Mouse (Mus musculus): Measurements from ENCODE around the gene Gsdme.
A peak's percentile ranks its signal among the peaks of the same experiment; 100 is the strongest.

Gene Gsdme

DNA sequence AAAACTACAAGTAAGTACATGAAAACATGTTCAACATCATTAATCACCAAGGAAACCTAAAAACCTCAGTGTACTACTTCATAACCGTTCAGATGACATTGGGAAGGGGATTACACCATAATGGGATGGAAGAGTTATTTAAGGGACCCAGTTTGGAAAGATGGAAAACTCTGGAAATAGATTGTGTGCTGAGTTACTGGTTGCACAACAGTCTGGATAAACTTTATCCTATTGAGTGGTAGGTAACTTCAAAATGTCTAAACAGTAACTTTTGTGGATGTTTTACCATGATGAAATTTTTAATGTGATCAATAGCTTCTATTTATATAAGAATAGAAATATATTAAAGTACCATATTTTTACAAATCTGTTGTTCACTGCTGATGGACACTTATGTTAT lies 71.5 kb downstream of the Gsdme start:
- no peak for DNase-seq (ENCODE audit: extremely low read depth, low read depth, low spot score)

DNA sequence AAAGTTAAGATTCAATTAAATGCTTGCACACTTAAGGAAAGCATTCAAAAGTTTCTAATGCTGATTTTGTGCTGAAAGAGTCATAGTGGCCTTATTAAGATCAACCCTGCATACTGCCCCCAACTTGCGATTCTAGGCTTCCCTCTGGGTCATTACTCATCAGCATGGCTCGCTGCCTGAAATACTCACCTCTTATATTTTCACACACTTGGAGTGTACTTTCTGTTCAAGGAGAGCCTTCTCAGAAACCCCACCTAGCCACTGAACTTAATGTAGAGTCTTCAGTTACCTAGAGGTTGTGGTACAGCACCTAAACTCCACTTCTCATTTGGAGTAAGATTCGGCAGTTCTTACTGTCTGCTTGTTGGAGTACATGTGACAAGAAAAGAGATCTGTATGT lies 72.1 kb downstream of the Gsdme start:
- no peak for DNase-seq (ENCODE audit: extremely low read depth, low read depth, low spot score)

GRCm38 (mm10) chr6:50189376-50189775 lies 74.3 kb downstream of the Gsdme start:
- DNase-seq (ENCODE audit: extremely low read depth, low read depth, low spot score): no peak

DNA sequence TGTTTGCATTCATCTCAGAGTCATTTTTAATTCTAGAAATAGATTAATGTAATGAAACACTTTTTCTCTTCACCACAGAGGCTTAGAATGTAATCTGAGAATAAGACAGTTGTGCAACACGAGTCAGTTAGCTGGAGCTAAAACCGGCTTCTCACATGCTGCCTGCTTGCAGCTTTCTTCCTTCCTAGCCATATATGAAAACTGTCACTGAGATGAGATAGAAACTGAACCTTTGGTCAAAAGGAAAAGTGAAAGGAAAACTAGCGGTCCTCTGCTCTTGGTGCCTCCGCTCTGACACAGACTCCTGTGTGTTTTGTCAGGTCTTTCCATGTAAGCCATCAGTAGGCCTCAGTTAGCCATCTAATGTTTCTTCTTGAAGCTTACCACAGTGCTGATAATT lies 75.7 kb downstream of the Gsdme start:
- no peak for DNase-seq (ENCODE audit: extremely low read depth, low read depth, low spot score)

- no peak for DNase-seq (ENCODE audit: extremely low read depth, low read depth, low spot score)
Measured at GRCm38 (mm10) chr6:50180189-50180588, 83.5 kb downstream of the Gsdme start.

DNA sequence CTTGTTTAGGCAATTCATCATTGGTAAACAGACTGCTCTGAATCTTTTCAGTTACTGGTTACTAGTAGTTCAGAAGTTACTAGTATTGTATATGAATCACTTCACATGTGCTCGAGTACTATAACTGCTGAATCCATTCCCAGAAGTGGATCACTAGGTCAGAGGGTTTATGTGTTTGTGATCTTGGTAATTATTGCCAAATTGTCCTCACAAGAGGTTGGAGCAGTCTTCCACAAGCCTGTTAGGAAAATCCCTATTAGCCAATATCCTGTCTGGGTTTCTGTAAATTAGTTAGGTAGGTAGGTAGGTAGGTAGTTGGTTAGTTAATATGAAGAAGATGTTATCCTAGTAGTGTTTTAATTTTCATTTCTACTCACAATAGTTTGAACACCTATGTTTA lies 87.9 kb downstream of the Gsdme start:
- DNase-seq (ENCODE audit: extremely low read depth, low read depth, low spot score): peak; percentile 71

DNA sequence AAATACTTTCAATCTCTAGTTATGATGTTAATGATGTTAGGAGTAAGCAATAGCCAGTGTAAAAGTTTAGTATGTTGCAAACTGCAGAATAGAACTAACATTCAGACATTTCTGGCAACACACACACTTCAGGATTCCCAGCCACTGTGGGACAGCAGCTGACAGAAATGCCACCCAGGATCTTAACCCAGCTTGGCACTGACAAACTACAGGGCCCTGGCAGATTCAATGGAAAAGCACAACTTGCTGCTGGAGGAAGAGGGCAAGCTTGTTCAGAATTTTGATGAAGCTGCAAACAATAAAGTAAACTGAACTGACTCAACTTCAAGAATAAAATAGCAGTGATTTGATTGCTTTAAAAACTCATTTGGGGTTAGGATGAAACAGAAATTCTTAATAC lies 93.9 kb downstream of the Gsdme start:
- no peak for DNase-seq (ENCODE audit: extremely low read depth, low read depth, low spot score)

- no peak for DNase-seq (ENCODE audit: extremely low read depth, low read depth, low spot score)
Measured at GRCm38 (mm10) chr6:50168821-50169220, 94.8 kb downstream of the Gsdme start.

DNA sequence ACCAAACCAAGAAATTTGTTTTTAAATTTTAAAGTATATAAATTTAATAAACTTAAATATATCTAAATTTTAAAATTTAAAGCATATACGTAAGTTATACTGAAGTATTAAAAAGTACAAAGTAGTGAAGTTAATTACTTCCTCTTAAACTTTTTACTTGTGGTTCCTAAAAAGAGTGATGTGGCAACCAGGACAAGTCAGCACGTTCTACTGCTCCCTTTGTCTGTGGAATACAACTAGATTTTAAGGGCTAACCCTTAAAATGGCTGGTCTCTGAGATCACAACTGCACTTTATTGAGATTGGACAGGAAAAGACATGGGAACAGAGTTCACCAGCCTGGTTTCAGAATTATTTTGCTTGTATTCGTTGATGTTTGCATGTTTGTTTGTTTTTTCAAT lies 100.6 kb downstream of the Gsdme start:
- DNase-seq (ENCODE audit: extremely low read depth, low read depth, low spot score): no peak

GRCm38 (mm10) chr6:50159842-50160241 lies 103.8 kb downstream of the Gsdme start:
- DNase-seq (ENCODE audit: extremely low read depth, low read depth, low spot score): no peak

DNA sequence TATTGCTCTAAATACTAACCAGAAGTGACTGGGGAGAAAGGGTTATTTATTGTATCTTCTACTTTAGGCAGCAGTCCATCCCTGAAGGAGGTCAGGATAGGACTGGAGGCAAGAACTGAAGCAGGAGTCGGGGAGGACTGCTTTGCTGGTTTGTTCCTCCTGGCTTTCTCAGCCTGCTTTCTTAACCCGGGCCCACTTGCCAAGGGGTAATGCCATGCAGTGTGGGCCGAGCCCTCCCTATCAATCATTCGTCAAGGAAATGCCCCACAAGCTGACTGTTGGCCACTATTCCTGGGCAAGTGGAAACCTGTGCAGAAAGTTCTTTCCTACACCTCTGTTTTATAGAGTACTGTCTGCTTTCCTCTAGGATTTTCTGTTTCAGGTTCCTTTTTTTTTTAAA lies 114.3 kb downstream of the Gsdme start:
- DNase-seq (ENCODE audit: extremely low read depth, low read depth, low spot score): peak; percentile 78

DNA sequence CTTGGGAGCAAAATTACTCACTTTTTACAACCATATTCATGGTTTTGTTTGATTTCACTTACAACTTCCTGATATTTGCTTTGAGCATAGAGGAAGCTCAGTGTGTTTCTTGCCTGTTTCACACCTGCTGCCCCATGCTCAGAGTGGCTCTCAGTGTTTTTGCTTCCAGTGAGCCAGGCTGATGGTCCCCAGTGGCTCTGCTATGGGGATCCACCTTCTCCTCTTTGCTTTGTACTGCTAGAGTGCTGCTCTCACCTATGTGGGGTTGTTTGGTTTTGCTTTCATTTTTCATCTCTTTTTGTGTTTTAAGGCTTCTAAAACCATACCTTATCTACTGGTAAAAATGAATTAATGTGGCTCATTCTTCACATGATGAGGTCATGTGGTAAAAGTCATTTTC lies 117.5 kb downstream of the Gsdme start:
- DNase-seq (ENCODE audit: extremely low read depth, low read depth, low spot score): no peak

DNA sequence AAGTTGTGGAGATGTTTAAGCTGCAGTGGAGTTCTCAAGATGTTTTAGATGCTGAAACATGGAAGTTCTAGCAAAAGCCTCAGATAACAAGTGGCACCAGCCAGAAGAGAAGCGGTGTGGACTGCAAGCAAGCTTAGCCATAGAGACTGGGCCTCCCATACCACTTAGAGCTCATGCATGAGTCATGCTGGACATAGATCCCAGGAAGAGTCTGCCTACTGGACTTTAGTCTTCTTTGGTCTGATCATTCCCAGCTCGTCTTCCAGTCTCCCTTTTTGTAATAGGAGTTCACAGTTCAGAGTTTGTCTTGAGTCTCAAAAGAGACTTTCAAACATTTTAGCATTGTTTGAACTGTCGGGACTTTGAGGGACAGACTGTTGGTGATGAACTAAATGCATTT lies 124.1 kb downstream of the Gsdme start:
- no peak for DNase-seq (ENCODE audit: extremely low read depth, low read depth, low spot score)

Data from fat pad, adult 2 months (tissue).